Mouse (Mus musculus): ENCODE measurements around the gene Obscn.

DNA sequence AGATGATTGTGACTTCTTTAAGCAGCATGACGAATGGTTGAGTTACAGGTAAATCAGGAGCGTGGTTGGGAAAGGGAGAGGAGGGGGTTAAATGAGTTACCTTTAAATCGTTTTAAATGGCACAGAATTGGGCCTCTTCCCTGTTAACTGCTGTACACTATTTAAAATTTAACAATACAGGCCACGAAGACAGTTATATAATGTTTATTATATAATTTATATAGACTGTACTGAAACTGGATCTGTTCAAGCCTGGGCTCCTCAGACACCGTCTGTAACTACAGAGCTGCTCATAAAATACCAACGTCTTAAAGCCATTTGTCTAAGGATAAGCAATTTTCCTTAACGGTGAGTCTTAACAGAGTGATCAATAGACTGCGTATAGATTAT lies 180.3 kb downstream of the Obscn start:
- TF ChIP-seq POLR2A (IDR thresholded peaks at IDR 0.05; ENCODE audit: low read depth, low read length) = no peak
- TF ChIP-seq CTCF (conservative IDR thresholded peaks at IDR 0.05; ENCODE audit: insufficient read depth, insufficient read length, low read depth, low read length) = no peak
